Mouse (Mus musculus) kidney, embryonic 16.5 days (tissue): Measurements from ENCODE around the gene Siglec1. TPM values are rescaled to one million over a fixed set of nuclear protein-coding genes. Genes with fewer than 3 reads are reported as not detected.
"Not testable (repeated sequence)": the region's sequence is repeated elsewhere in the genome, so short reads cannot be mapped to it uniquely, and the experiment has no call there.

Experiments used
- ATAC-seq: fragments of 200-750 bp; cut with Nextera tagmentation; 2 replicates; pipeline ENCODE4 v1.8.0; 2017; ENCODE audit warnings: moderate TSS enrichment; ENCODE audit not compliant: low FRiP score, low TSS enrichment
- H3K27ac ChIP-seq: fragments of 300-500 bp; sonication (generic); 2 replicates; pipeline ENCODE4 v1.5.1; 2014; ENCODE audit warnings: low read length
- H3K27me3 ChIP-seq: fragments of 300-500 bp; sonication (generic); 2 replicates; pipeline ENCODE4 v1.6.1; 2014; ENCODE audit warnings: low read length, control low read depth, mixed read lengths; ENCODE audit not compliant: insufficient read depth
- H3K36me3 ChIP-seq: fragments of 300-500 bp; sonication (generic); 2 replicates; pipeline ENCODE4 v1.6.1; 2014; ENCODE audit warnings: low read length, control low read depth, mixed read lengths; ENCODE audit not compliant: insufficient read depth
- H3K4me1 ChIP-seq: fragments of 300-500 bp; sonication (generic); 2 replicates; pipeline ENCODE4 v1.6.1; 2014; ENCODE audit warnings: low read length, control low read depth, mixed read lengths; ENCODE audit not compliant: insufficient read depth
- H3K4me2 ChIP-seq: fragments of 300-500 bp; sonication (generic); replicated peaks from 2 replicates; pipeline ENCODE4 v1.6.1; 2014; ENCODE audit warnings: low read depth, low read length
- H3K4me3 ChIP-seq: fragments of 300-500 bp; sonication (generic); 2 replicates; pipeline ENCODE4 v1.5.1; 2014; ENCODE audit warnings: mild to moderate bottlenecking, low read length
- H3K9ac ChIP-seq: fragments of 300-500 bp; sonication (generic); replicated peaks from 2 replicates; pipeline ENCODE4 v1.6.1; 2014; ENCODE audit warnings: low read length
- H3K9me3 ChIP-seq: fragments of 300-500 bp; sonication (generic); 2 replicates; pipeline ENCODE4 v1.6.1; 2016; ENCODE audit warnings: low read length, control low read depth
- WGBS: fragments of 180-500 bp; shearing (Covaris S2); extraction: QIAGEN DNeasy Blood & Tissue Kit; methylation state at CpG from one replicate; pipeline ENCODE4 v1.1.7; 2014; 5-methylcytosine and 5-hydroxymethylcytosine counted together
- polyA plus RNA-seq: library from polyadenylated mRNA; unstranded; fragments of >200 nt; fragmentation: Nextera tagmentation; extraction: Ambion mirVana; gene quantifications from 2 replicates; pipeline ENCODE4 v1.2.1, GENCODE M21; 2015

The Siglec1 gene
- polyA plus RNA-seq, 1 experiment from 2014 or later: 0.29 TPM

DNA sequence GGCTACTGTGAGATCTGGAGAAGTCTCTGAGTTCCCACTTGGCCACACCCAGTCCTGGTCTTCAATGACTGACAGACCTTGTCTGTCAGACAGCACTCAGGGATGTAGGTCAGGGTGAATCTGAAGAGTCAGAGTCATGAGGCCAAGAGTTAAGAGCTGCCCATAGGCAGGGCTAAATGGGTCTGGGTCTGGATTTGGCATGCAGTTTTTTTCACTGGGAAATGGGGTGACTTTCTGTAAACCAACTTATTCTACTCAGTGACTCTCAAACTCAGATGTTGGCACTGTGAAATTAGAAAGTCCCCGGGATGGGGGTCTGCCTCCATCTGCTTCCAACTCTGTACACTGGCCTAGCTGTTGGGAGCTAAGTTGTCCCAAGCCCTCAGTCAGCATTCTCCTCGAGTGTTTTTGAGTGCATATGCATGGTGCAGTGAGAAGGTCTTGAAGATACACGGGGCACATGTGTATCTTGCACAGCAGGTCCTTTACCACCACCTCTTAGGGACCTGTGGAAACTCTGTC lies 42.1 kb upstream of the Siglec1 start:
- Histone ChIP-seq H3K27ac (no peak overlapping the region), H3K4me1 (peaks cover 34% of the 10 kb centered on the region), H3K9ac (0 out of 2 replicates have a peak overlapping the region, but pooled peaks have one; percentile 73), H3K4me3 (peak overlapping the region; percentile 58), H3K9me3 (no peaks in the 10 kb centered on the region), H3K36me3 (no peaks in the 10 kb centered on the region), H3K27me3 (no peaks in the 10 kb centered on the region), H3K4me2 (peak overlapping the region; percentile 60)
- no peak for ATAC-seq
- 77% methylated on average over 3 of the region's 3 CpGs for WGBS

DNA sequence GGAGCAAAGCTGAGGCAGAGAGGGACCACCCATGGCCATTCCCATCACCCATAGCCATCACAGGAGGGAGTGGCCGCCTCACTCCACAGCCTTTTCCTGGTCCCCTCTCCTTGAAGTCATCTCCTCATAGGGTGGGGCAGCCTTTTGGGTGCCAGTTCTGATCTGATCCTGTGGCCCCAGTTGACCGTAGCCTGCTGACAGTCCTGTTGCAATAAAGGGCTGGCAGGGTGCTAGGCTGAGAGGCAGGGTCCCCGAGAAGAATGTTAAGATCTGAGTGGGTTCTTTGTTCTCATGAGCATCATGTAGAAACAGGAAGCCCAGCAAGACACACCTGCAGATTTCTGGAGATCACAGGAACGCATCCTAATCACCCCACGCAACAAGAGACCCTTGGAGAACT lies 41.6 kb upstream of the Siglec1 start:
- Histone ChIP-seq H3K27me3 (no peaks in the 10 kb centered on the region), H3K27ac (no peak overlapping the region), H3K4me3 (peak overlapping the region; percentile 58), H3K9ac (peak overlapping the region; percentile 73), H3K36me3 (no peaks in the 10 kb centered on the region), H3K4me1 (peaks cover 34% of the 10 kb centered on the region), H3K4me2 (peak overlapping the region; percentile 60), H3K9me3 (no peaks in the 10 kb centered on the region)
- no peak for ATAC-seq
- WGBS: 78% methylated on average over 5 of the region's 5 CpGs

DNA sequence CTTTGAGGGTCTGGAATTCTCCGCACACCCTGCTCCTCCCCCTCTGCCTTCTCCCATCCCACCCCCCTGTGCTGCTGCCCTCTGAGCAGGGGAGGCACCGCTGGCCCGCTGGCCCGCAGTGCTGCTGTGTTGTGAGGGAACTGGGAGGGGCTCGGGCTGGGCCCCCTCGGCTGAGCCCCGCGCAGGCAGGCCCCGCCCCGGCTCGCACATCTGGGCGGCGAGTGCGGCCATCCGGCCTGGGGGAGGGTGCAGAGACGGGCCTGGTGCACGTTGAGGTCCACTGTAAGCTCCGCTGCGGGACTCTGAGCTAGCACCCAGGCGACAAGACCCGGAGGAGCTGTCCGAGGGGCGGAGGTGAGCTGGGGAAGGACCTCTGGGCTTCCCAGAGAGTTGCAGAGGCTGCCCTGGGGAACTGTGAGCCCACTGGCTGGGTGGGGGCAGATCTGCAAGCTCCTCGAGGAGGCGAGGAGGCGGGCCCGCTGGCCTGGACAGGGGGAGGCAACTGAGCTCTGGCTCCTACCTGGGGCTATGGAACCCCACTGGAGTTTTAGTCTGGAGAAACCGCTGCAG lies 40.7 kb upstream of the Siglec1 start, which contains the start of gene Hspa12b:
Gene Hspa12b (plus strand): TSS at position 120 of the 570 bp plus-strand sequence.
- Histone ChIP-seq H3K4me1 (peaks cover 34% of the 10 kb centered on the region), H3K9ac (peak within 1 kb of the TSS; percentile 73), H3K4me3 (peak within 1 kb of the TSS; percentile 58), H3K27me3 (no peaks in the 10 kb centered on the region), H3K9me3 (no peaks in the 10 kb centered on the region), H3K4me2 (peak within 1 kb of the TSS; percentile 60), H3K27ac (peak within 1 kb of the TSS; percentile 48), H3K36me3 (no peaks in the 10 kb centered on the region)
- peak; percentile 95 for ATAC-seq
- WGBS: 0% methylated on average over 27 of the region's 28 CpGs

DNA sequence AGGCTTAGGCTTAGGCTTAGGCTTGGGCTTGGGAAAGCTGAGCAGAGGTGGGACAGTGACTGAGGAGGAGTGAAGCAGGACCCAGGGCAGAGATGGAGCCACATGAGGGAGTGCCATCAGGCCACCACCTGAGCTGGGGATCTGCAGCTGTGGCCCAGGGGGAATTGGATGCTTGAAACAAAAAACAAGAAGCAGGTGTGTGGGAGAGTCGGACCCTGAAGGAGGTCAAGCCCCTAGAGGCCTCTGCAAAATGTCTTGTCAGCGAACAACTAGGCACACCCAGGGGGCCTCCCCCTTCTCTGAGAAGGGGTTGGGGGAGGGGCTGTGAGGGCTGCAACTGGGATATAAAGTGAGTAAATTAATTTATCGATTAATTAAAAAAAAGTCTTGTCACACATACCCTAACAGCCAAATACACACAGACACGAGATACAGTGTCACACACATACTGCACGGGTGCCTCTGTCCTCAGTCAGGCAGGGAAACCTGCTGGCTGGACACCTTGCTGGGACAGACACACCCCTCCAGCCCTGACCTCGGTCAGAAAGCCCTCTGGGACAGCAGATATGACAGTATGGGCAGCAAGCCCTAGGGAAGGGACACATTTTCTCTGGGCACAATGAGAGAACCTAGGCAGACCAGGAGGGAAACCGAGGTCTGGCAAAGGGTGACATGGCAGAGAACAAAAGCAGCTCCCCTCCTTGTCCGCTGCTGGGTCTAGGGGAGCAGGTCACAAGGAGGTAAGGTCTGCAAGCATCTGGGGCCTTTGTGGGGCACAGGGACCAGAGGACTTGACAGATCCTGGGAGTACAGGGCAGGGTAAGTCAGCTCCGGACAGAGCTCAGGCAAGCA lies 39.6 kb upstream of the Siglec1 start:
- Histone ChIP-seq H3K9ac (peak overlapping the region; percentile 73; the same call in 1 of the 2 replicates), H3K4me3 (no peak overlapping the region), H3K27me3 (no peaks in the 10 kb centered on the region), H3K27ac (peak overlapping the region; percentile 48; the same call in 1 of the 2 replicates), H3K4me1 (peaks cover 27% of the 10 kb centered on the region), H3K9me3 (no peaks in the 10 kb centered on the region), H3K36me3 (no peaks in the 10 kb centered on the region), H3K4me2 (no peak overlapping the region)
- ATAC-seq: no peak
- WGBS: 49% methylated on average over 9 of the region's 9 CpGs

DNA sequence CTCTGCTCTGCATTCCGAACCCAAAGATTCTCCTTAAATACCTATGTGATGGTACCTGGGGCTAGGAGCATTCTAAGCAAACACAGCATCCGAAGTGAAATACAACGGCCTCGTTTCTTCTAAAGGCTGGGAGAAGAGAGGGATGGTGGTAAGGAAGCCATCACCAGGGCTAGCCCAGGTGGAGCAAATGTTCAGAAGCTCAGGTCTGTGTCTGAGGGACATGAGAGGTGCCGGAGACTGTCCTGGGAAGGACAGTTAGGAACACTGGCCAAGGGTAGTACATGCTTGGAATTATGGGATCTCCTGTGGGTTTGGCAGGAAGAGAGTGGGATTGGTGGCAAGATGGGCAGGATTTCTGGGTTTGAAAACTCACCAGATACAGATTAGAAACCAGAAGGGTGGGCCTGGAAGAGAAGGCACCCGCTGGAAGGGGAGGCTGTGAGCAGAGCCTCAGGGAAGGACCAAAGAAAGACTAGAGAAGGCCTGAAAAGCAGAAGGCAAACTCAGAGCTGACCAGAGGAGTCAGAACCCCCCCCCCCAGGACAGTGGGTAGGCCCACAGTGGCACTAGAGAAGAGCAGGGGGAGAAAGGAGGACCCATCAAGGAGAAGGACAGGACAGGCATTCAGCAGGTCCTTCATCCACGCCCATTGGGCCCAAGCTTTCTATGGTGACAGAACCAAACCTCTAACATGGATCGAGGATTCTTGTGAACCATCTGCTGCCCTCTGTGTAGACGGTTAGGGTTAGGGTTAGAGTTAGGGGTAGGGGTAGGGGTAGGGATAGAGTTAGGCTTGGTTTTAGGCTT lies 38.8 kb upstream of the Siglec1 start:
- WGBS: 93% methylated on average over 9 of the region's 9 CpGs
- Histone ChIP-seq H3K9me3 (no peaks in the 10 kb centered on the region), H3K4me1 (peaks cover 27% of the 10 kb centered on the region), H3K4me3 (no peak overlapping the region), H3K9ac (no peak overlapping the region), H3K27ac (no peak overlapping the region), H3K27me3 (no peaks in the 10 kb centered on the region), H3K4me2 (no peak overlapping the region), H3K36me3 (no peaks in the 10 kb centered on the region)
- no peak for ATAC-seq

DNA sequence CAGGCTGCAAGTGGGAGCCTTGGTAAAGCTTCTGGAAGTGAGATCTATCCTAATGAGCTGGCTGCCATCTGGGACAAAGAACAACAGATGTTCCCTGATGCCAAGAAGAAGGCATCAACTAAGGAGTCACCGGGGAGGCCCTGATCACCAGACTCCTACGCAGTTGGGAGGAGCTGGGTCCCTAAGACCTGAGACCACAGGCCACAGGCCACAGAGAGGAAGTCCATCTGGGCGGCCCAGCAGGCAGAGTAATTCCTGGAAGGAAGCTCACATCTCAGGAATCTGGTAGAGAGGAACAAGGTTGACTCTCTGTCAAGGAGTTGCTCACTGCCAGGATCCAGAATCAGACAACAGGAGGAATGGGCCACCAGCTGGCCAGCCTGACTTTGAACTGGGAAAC lies 37.6 kb upstream of the Siglec1 start:
- 53% methylated on average over 3 of the region's 3 CpGs for WGBS

DNA sequence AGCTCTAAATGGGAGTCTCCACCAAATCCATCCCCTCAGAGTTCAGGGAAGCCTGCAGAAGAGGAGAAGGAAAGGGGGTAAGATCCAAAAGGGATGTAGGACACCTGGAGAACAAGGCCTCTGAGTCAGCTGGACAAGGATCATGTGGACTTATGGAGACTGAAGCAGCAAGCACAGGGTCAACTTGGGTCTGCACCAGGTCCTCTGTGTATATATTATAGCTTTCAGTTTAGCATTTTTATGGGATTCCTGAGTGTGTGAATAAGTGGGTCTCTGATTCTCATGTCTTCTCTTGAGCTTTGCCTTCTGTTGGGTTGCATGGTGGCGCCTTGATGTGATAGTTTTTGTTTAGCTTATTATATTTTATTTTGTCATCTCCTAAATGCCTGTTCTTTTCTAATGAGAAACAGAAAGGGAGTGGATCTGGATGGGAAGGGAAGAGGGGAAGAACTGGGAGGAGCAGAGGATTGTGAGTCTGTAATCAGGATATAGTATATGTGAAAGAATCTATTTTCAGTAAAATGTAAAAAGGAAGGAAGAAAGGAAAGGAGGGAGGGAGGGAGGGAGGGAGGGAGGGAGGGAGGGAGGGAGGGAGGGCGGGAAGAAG lies 32.5 kb upstream of the Siglec1 start:
- H3K4me1 ChIP-seq: no peaks in the 10 kb centered on the region

More for the DNA sequence above, 37.6 kb upstream of the Siglec1 start:
- Histone ChIP-seq H3K4me3 (no peak overlapping the region), H3K9ac (no peak overlapping the region), H3K4me1 (peaks cover 27% of the 10 kb centered on the region), H3K27ac (peak overlapping the region; percentile 25; the same call in 1 of the 2 replicates), H3K36me3 (no peaks in the 10 kb centered on the region), H3K9me3 (no peaks in the 10 kb centered on the region), H3K27me3 (no peaks in the 10 kb centered on the region), H3K4me2 (no peak overlapping the region)
- no peak for ATAC-seq

DNA sequence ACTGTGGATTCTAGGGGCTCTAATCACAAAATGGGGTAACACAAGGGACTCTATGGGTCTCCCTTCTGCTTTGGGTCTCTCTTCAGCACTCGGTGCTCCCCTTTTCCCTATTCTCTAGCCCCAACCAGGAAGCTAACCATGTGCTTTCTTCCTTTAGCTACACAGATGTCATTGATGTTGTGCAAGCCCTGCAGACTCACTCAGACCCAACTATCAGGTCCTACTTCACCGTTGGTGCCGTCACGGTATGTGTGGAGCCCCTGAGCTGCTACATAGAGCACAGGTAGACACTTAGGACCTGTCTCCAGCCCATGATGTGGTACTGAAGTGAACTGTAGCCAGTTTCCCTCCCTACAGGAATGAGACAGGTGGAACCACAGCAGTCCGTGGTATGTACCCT lies 19.4 kb upstream of the Siglec1 start:
- Histone ChIP-seq H3K27me3 (no peaks in the 10 kb centered on the region), H3K4me1 (no peaks in the 10 kb centered on the region), H3K4me3 (no peak overlapping the region), H3K36me3 (no peaks in the 10 kb centered on the region), H3K4me2 (no peak overlapping the region), H3K27ac (no peak overlapping the region), H3K9ac (no peak overlapping the region), H3K9me3 (no peaks in the 10 kb centered on the region)
- 89% methylated on average over 5 of the region's 5 CpGs for WGBS
- no peak for ATAC-seq

More for the DNA sequence above, 32.5 kb upstream of the Siglec1 start:
- Histone ChIP-seq H3K4me2 (no peak overlapping the region), H3K36me3 (no peaks in the 10 kb centered on the region), H3K27ac (no peak overlapping the region), H3K9me3 (no peaks in the 10 kb centered on the region), H3K4me3 (no peak overlapping the region), H3K9ac (no peak overlapping the region), H3K27me3 (no peaks in the 10 kb centered on the region)
- 62% methylated on average over 1 of the region's 2 CpGs for WGBS
- ATAC-seq: peak; percentile 91

DNA sequence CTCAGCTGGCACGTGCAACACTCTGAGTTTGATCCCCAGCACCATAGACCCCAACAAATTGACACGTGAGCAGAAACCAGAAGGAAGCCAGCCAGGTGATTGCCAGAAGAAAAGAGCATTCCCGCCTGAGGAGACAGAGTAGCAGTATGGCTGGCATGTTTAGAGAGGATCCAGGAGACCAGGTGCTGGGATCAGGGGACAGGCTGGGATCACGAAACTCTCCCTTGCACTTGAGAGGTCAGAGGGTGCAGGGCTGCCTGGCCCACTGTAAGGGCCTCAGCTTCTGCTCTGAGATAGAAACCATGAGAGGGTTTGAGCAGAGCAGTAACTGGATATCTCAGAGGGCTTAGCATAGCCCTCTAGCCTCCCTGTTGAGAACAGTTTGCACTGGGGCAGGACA lies 18.5 kb upstream of the Siglec1 start:
- H3K4me3 ChIP-seq, ATAC-seq, H3K4me2 ChIP-seq, H3K9me3 ChIP-seq, H3K36me3 ChIP-seq, H3K9ac ChIP-seq, H3K27ac ChIP-seq, H3K4me1 ChIP-seq, H3K27me3 ChIP-seq: not testable (repeated sequence)
- WGBS: 63% methylated on average over 4 of the region's 4 CpGs
